Mouse (Mus musculus): ENCODE results near the gene Gprin2. TPM values are rescaled to one million over a fixed set of nuclear protein-coding genes. Genes with fewer than 3 reads are reported as not detected.

Gene Gprin2
- polyA plus RNA-seq, 1 experiment: 1.1 TPM

DNA sequence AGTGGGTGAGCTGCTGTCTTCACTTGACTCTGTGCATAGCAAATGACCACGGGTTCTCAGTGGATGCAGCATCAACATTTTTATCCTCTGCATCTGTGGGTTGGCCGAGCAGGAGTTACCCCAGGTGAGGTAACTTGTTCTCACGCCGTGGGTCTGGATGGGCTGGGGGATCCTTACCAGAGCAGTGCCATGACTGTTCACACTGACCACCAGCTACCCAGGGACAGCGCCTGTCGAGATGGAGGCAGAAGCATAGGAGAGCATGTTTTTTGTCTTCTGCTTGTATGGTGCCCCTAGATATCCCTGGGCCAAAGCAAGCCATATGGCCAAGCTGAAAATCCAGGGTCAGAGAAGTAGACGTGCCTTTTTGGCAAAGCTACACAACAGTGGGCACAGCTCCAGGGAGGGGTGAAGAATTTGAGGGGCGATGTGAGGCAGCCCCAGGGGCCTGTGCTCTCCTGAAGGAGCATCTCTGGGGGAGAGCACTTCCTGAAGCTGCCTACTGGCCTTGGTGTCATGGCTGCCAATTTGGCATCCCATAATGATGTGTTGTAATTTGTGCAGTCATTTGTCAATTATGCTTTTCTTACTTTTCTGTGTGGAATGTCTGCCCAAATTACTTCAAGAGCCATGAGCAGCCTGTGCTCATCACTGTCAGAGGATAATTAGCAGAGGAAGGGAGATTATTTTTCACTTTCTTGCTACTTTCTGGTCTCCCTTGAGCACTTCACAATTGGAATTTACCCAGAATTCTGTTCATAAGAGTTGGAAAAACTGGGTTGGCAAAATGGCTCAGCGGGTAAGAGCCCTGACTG, 31.6 kb upstream of the Gprin2 start:
- no peak overlapping the region for H3K4me3 ChIP-seq (ENCODE audit: low read depth, low read length)

DNA sequence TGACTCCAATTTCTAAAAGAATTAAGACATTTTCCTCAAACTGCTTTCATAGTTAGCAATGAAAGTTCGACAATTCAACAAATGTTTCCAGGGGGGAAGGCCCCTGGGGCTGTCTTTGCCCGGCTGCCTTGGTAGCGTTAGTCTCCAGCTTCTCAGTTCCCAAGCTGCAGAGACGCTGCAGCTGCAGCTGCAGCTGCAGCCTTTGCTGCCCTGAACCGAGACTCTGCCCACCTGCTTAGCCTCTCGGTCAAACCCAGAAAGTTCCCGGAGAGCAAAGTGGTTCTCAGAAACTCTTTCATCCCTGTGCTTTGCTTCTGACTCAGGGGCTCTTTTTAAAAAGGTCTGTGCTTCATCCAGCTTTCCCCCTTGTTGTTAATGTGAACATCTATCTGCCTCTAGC, 30.9 kb upstream of the Gprin2 start:
- H3K9ac ChIP-seq (ENCODE audit: low read depth, poor library complexity, severe bottlenecking): no peak overlapping the region
- no peak overlapping the region for H3K4me3 ChIP-seq (ENCODE audit: low read depth, low read length)
- no peaks in the 10 kb centered on the region for H3K9me3 ChIP-seq (replicated peaks; ENCODE audit: control insufficient read depth, insufficient read depth, low read length, poor library complexity, severe bottlenecking)
- no peaks in the 10 kb centered on the region for H3K4me1 ChIP-seq (ENCODE audit: control insufficient read depth, insufficient read depth, low read length)
- no peak for TF ChIP-seq POLR2A (IDR thresholded peaks at IDR 0.05; ENCODE audit: insufficient read depth, low read length)
- no peak for TF ChIP-seq CTCF (IDR thresholded peaks at IDR 0.05; ENCODE audit: low read depth, low read length)
- no peak for TF ChIP-seq EP300 (IDR thresholded peaks at IDR 0.05; ENCODE audit: insufficient read depth, low read depth, low read length)
- no peaks in the 10 kb centered on the region for H3K36me3 ChIP-seq (ENCODE audit: control insufficient read depth, insufficient read depth, low read length, poor library complexity, severe bottlenecking)
- H3K27me3 ChIP-seq (ENCODE audit: control insufficient read depth, insufficient read depth, low read length, poor library complexity, severe bottlenecking): no peaks in the 10 kb centered on the region
- H3K27ac ChIP-seq (ENCODE audit: insufficient read depth, low read length): no peak overlapping the region

More for the DNA sequence above, 31.6 kb upstream of the Gprin2 start:
- TF ChIP-seq CTCF (IDR thresholded peaks at IDR 0.05; ENCODE audit: low read depth, low read length) (no peak), POLR2A (IDR thresholded peaks at IDR 0.05; ENCODE audit: insufficient read depth, low read length) (no peak), EP300 (IDR thresholded peaks at IDR 0.05; ENCODE audit: insufficient read depth, low read depth, low read length) (no peak)
- Histone ChIP-seq H3K4me1 (ENCODE audit: control insufficient read depth, insufficient read depth, low read length) (no peaks in the 10 kb centered on the region), H3K27me3 (ENCODE audit: control insufficient read depth, insufficient read depth, low read length, poor library complexity, severe bottlenecking) (no peaks in the 10 kb centered on the region), H3K9ac (ENCODE audit: low read depth, poor library complexity, severe bottlenecking) (no peak overlapping the region), H3K36me3 (ENCODE audit: control insufficient read depth, insufficient read depth, low read length, poor library complexity, severe bottlenecking) (no peaks in the 10 kb centered on the region), H3K27ac (ENCODE audit: insufficient read depth, low read length) (no peak overlapping the region), H3K9me3 (replicated peaks; ENCODE audit: control insufficient read depth, insufficient read depth, low read length, poor library complexity, severe bottlenecking) (no peaks in the 10 kb centered on the region)

DNA sequence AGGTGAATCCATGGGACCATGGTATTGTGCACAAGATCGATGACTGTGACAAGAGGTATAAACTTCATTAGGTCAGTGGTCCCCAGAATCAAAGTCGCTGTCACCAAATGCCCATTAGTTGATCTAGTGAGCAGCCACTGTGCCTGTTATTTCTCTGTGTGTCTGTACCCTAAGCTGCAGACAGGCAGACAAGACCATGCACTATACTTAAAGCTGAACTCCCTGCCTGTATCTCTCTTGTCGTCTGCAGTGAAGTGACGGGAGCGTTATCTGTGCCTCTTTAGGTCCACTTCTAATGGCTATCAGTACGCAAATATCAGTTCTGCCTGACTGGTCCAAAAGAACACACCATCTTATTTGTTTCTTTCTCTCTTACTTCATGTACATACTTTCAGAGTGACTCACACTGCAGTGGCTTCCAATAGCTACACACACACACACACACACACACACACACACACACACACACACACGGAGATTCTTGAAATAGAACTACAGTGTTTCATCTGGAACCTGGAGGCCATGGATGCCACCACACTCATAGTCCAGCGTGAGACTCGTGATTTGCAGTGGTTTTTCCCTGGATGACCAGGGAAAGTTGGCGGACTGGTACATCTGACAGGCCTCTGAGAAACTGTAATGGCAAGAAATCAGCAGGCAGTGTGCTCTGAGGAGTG, 27.5 kb upstream of the Gprin2 start:
- TF ChIP-seq POLR2A (IDR thresholded peaks at IDR 0.05; ENCODE audit: insufficient read depth, low read length) (no peak), EP300 (IDR thresholded peaks at IDR 0.05; ENCODE audit: insufficient read depth, low read depth, low read length) (no peak), CTCF (IDR thresholded peaks at IDR 0.05; ENCODE audit: low read depth, low read length) (no peak)
- no peaks in the 10 kb centered on the region for H3K36me3 ChIP-seq (ENCODE audit: control insufficient read depth, insufficient read depth, low read length, poor library complexity, severe bottlenecking)

DNA sequence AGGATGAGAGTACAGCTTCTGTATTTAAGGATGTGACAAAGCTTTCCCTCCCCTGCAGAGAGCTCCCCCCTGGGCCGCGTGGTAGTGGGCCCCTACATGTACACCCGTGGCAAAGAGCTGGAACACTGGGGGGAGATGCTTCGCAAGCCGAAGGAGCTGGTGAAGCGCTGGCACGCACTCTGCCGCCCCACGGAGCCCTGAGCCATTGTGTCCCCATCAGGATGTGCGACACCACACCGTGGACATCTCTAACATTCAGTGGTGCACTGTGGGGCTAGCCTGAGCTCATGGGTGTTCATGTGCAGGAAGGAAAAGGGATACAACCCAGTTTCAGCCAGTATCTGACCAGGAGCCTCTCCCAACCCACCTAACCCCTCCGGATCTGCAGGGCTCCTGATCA, 26.5 kb upstream of the Gprin2 start:
- Histone ChIP-seq H3K27me3 (ENCODE audit: control insufficient read depth, insufficient read depth, low read length, poor library complexity, severe bottlenecking) (no peaks in the 10 kb centered on the region), H3K4me1 (ENCODE audit: control insufficient read depth, insufficient read depth, low read length) (no peaks in the 10 kb centered on the region), H3K36me3 (ENCODE audit: control insufficient read depth, insufficient read depth, low read length, poor library complexity, severe bottlenecking) (no peaks in the 10 kb centered on the region), H3K9ac (ENCODE audit: low read depth, poor library complexity, severe bottlenecking) (no peak overlapping the region), H3K27ac (ENCODE audit: insufficient read depth, low read length) (no peak overlapping the region), H3K4me3 (ENCODE audit: low read depth, low read length) (no peak overlapping the region), H3K9me3 (replicated peaks; ENCODE audit: control insufficient read depth, insufficient read depth, low read length, poor library complexity, severe bottlenecking) (no peaks in the 10 kb centered on the region)
- TF ChIP-seq EP300 (IDR thresholded peaks at IDR 0.05; ENCODE audit: insufficient read depth, low read depth, low read length) (no peak), CTCF (IDR thresholded peaks at IDR 0.05; ENCODE audit: low read depth, low read length) (no peak), POLR2A (IDR thresholded peaks at IDR 0.05; ENCODE audit: insufficient read depth, low read length) (no peak)

More for the DNA sequence above, 27.5 kb upstream of the Gprin2 start:
- H3K4me3 ChIP-seq (ENCODE audit: low read depth, low read length): no peak overlapping the region
- H3K27ac ChIP-seq (ENCODE audit: insufficient read depth, low read length): no peak overlapping the region
- H3K4me1 ChIP-seq (ENCODE audit: control insufficient read depth, insufficient read depth, low read length): no peaks in the 10 kb centered on the region
- H3K9me3 ChIP-seq (replicated peaks; ENCODE audit: control insufficient read depth, insufficient read depth, low read length, poor library complexity, severe bottlenecking): no peaks in the 10 kb centered on the region
- no peaks in the 10 kb centered on the region for H3K27me3 ChIP-seq (ENCODE audit: control insufficient read depth, insufficient read depth, low read length, poor library complexity, severe bottlenecking)
- H3K9ac ChIP-seq (ENCODE audit: low read depth, poor library complexity, severe bottlenecking): no peak overlapping the region

DNA sequence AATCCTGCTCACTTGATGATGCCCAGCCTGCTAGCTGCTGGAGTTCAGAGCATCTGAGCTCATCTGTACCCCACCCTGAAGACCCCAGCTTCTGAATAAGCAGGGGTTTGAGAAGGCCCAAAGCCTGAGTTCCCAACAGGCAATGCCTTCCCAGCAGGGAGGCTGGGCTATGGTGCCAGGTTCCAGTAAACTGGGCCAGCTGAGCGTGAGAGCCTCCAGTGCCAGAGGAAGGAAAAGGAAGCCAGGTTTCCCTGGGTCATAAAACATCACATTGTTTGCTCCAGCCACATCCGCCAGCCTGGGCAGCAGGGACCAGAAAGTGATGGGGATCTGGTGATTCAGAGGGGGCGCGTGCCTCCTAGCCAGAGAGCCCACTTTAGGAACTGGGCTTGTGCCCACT, 25.1 kb upstream of the Gprin2 start:
- TF ChIP-seq POLR2A (IDR thresholded peaks at IDR 0.05; ENCODE audit: insufficient read depth, low read length): no peak
- TF ChIP-seq EP300 (IDR thresholded peaks at IDR 0.05; ENCODE audit: insufficient read depth, low read depth, low read length): no peak
- TF ChIP-seq CTCF (IDR thresholded peaks at IDR 0.05; ENCODE audit: low read depth, low read length): no peak
- H3K27me3 ChIP-seq (ENCODE audit: control insufficient read depth, insufficient read depth, low read length, poor library complexity, severe bottlenecking): no peaks in the 10 kb centered on the region
- no peak overlapping the region for H3K4me3 ChIP-seq (ENCODE audit: low read depth, low read length)
- H3K9ac ChIP-seq (ENCODE audit: low read depth, poor library complexity, severe bottlenecking): no peak overlapping the region
- no peaks in the 10 kb centered on the region for H3K36me3 ChIP-seq (ENCODE audit: control insufficient read depth, insufficient read depth, low read length, poor library complexity, severe bottlenecking)
- no peak overlapping the region for H3K27ac ChIP-seq (ENCODE audit: insufficient read depth, low read length)
- no peaks in the 10 kb centered on the region for H3K4me1 ChIP-seq (ENCODE audit: control insufficient read depth, insufficient read depth, low read length)
- H3K9me3 ChIP-seq (replicated peaks; ENCODE audit: control insufficient read depth, insufficient read depth, low read length, poor library complexity, severe bottlenecking): no peaks in the 10 kb centered on the region

DNA sequence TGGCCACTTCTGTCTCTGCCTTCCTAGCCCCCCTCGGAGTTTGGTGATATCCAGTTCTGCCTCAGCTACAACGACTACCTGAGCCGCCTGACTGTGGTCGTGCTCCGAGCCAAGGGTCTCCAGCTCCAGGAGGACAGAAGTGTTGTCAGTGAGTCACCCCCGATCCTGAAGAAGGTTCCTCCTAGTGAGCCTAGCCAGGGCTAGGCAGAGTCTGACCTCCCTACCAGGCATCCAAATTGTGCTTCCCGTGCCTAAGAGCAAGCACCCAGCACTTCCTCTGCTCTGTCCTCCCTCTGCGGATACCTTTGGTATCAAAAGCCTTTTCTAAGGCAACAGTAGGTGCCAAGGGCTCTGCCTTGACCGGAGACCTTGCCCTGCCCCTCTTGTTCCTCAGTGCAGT, 24.5 kb upstream of the Gprin2 start:
- Histone ChIP-seq H3K9ac (ENCODE audit: low read depth, poor library complexity, severe bottlenecking) (no peak overlapping the region), H3K4me3 (ENCODE audit: low read depth, low read length) (no peak overlapping the region), H3K27me3 (ENCODE audit: control insufficient read depth, insufficient read depth, low read length, poor library complexity, severe bottlenecking) (no peaks in the 10 kb centered on the region; the same call in 1 of the 2 replicates), H3K36me3 (ENCODE audit: control insufficient read depth, insufficient read depth, low read length, poor library complexity, severe bottlenecking) (no peaks in the 10 kb centered on the region), H3K9me3 (replicated peaks; ENCODE audit: control insufficient read depth, insufficient read depth, low read length, poor library complexity, severe bottlenecking) (no peaks in the 10 kb centered on the region), H3K27ac (ENCODE audit: insufficient read depth, low read length) (no peak overlapping the region), H3K4me1 (ENCODE audit: control insufficient read depth, insufficient read depth, low read length) (no peaks in the 10 kb centered on the region)
- TF ChIP-seq POLR2A (IDR thresholded peaks at IDR 0.05; ENCODE audit: insufficient read depth, low read length) (no peak), EP300 (IDR thresholded peaks at IDR 0.05; ENCODE audit: insufficient read depth, low read depth, low read length) (no peak), CTCF (IDR thresholded peaks at IDR 0.05; ENCODE audit: low read depth, low read length) (no peak)
